Mouse (Mus musculus): Measurements from ENCODE around the gene Clrn1. TPM values are rescaled to one million over a fixed set of nuclear protein-coding genes. Genes with fewer than 3 reads are reported as not detected.

Gene Clrn1
- polyA plus RNA-seq, 1 experiment from 2014 or later, result not detected

GRCm38 (mm10) chr3:58817337-58817736 lies 67.8 kb downstream of the Clrn1 start:
- no peaks in the 10 kb centered on the region for H3K9me3 ChIP-seq (replicated peaks; ENCODE audit: control insufficient read depth, low read length)
- H3K36me3 ChIP-seq (ENCODE audit: control insufficient read depth, insufficient read depth), result no peaks in the 10 kb centered on the region
- H3K4me1 ChIP-seq (ENCODE audit: control insufficient read depth, low read depth, low read length), result no peaks in the 10 kb centered on the region
- H3K9ac ChIP-seq (ENCODE audit: low read depth, low read length), result no peak overlapping the region
- 55% methylated on average over 6 of the region's 6 CpGs for WGBS (ENCODE audit: insufficient replicate concordance)
- no peaks in the 10 kb centered on the region for H3K27me3 ChIP-seq (ENCODE audit: control insufficient read depth, insufficient read depth, low read depth, low read length)
- no peak overlapping the region for H3K27ac ChIP-seq (ENCODE audit: low read length)
- H3K4me2 ChIP-seq (ENCODE audit: low read depth, low read length), result no peak overlapping the region
- H3K4me3 ChIP-seq (ENCODE audit: low read depth, low read length), result no peak overlapping the region
- no peak for ATAC-seq (ENCODE audit: low read depth)

GRCm38 (mm10) chr3:58814191-58814590 lies 70.9 kb downstream of the Clrn1 start:
- Histone ChIP-seq H3K27me3 (ENCODE audit: control insufficient read depth, insufficient read depth, low read depth, low read length) (no peaks in the 10 kb centered on the region), H3K9me3 (replicated peaks; ENCODE audit: control insufficient read depth, low read length) (no peaks in the 10 kb centered on the region), H3K36me3 (ENCODE audit: control insufficient read depth, insufficient read depth) (no peaks in the 10 kb centered on the region), H3K4me2 (ENCODE audit: low read depth, low read length) (no peak overlapping the region), H3K27ac (ENCODE audit: low read length) (no peak overlapping the region), H3K9ac (ENCODE audit: low read depth, low read length) (no peak overlapping the region), H3K4me3 (ENCODE audit: low read depth, low read length) (no peak overlapping the region), H3K4me1 (ENCODE audit: control insufficient read depth, low read depth, low read length) (no peaks in the 10 kb centered on the region)
- no peak for ATAC-seq (ENCODE audit: low read depth)
- WGBS (ENCODE audit: insufficient replicate concordance), result 75% methylated on average over 3 of the region's 3 CpGs

- Histone ChIP-seq H3K4me2 (ENCODE audit: low read depth, low read length) (no peak overlapping the region), H3K36me3 (ENCODE audit: control insufficient read depth, insufficient read depth) (no peaks in the 10 kb centered on the region), H3K27me3 (ENCODE audit: control insufficient read depth, insufficient read depth, low read depth, low read length) (no peaks in the 10 kb centered on the region), H3K9ac (ENCODE audit: low read depth, low read length) (no peak overlapping the region), H3K9me3 (replicated peaks; ENCODE audit: control insufficient read depth, low read length) (no peaks in the 10 kb centered on the region), H3K4me1 (ENCODE audit: control insufficient read depth, low read depth, low read length) (no peaks in the 10 kb centered on the region), H3K4me3 (ENCODE audit: low read depth, low read length) (no peak overlapping the region), H3K27ac (ENCODE audit: low read length) (no peak overlapping the region)
- 47% methylated on average over 11 of the region's 11 CpGs for WGBS (ENCODE audit: insufficient replicate concordance)
- ATAC-seq (ENCODE audit: low read depth), result no peak
These were observed 74.8 kb downstream of the Clrn1 start for GRCm38 (mm10) chr3:58810353-58810752.

DNA sequence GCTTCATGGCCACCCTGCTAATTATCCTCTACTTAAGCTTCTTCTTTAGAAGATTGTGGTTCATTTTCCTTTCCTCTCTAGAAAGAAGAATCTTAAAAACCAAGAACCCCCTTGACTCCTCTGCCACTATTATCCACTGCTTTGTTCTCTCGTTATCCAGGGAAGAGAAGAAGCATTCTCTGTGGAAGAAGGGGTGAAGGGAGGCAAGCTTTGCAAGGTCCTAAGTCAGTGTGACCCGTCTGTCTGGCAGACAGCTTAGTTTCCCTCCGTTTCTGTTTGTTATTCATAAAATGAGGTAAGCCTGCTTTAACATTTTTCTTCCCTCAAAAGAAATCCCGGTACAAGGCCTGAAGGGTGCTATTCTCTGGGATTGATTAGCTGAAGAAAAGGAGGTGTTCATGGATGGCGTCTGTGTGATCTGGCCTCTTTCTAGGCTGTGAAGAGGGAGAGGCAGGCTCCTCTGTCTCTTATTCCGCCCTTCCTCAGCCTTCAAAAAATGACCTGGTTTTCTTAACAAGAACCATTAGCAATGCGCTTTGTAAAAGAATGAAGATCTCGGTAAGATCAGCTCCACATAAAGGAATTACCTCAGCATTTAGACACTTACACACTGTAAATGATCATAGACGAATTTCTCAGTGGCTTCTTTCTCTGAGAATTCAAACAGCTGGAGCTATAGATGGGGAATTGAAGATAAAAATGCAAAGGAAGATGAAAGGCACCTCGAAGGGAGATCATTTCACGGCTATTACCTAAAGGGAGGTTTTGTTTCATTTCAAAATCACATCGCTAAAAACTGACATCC lies 75.8 kb downstream of the Clrn1 start:
- H3K9me3 ChIP-seq (replicated peaks; ENCODE audit: control insufficient read depth, low read length), result no peaks in the 10 kb centered on the region
- ATAC-seq (ENCODE audit: low read depth), result no peak
- no peaks in the 10 kb centered on the region for H3K36me3 ChIP-seq (ENCODE audit: control insufficient read depth, insufficient read depth)
- no peaks in the 10 kb centered on the region for H3K27me3 ChIP-seq (ENCODE audit: control insufficient read depth, insufficient read depth, low read depth, low read length)
- H3K4me2 ChIP-seq (ENCODE audit: low read depth, low read length), result no peak overlapping the region
- no peak overlapping the region for H3K9ac ChIP-seq (ENCODE audit: low read depth, low read length)
- no peaks in the 10 kb centered on the region for H3K4me1 ChIP-seq (ENCODE audit: control insufficient read depth, low read depth, low read length)
- no peak overlapping the region for H3K4me3 ChIP-seq (ENCODE audit: low read depth, low read length)
- 58% methylated on average over 12 of the region's 12 CpGs for WGBS (ENCODE audit: insufficient replicate concordance)
- H3K27ac ChIP-seq (ENCODE audit: low read length), result no peak overlapping the region

DNA sequence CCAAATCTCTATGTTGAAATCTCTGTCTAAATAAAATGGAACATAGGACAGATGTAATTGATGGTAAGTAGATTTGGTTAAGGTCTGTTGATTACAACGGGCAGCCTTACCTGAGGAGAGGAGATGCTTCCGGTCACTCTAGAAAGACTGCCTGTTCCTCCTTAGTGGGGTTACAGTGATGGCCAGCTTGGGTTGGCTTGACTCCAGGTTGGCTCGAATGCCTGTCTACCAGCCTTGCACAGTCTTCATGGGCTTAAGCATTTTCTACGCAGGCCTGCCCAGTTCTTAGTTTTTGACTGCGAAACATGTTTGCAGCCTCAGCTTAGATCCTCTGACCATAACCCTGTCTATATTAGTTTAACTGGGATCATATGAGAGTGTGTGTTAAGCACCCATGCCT lies 76.5 kb downstream of the Clrn1 start:
- H3K27me3 ChIP-seq (ENCODE audit: control insufficient read depth, insufficient read depth, low read depth, low read length), result no peaks in the 10 kb centered on the region
- no peak overlapping the region for H3K9ac ChIP-seq (ENCODE audit: low read depth, low read length)
- no peak overlapping the region for H3K4me2 ChIP-seq (ENCODE audit: low read depth, low read length)
- H3K27ac ChIP-seq (ENCODE audit: low read length), result no peak overlapping the region
- no peaks in the 10 kb centered on the region for H3K36me3 ChIP-seq (ENCODE audit: control insufficient read depth, insufficient read depth)
- no peaks in the 10 kb centered on the region for H3K9me3 ChIP-seq (replicated peaks; ENCODE audit: control insufficient read depth, low read length)
- 75% methylated on average over 5 of the region's 5 CpGs for WGBS (ENCODE audit: insufficient replicate concordance)
- H3K4me1 ChIP-seq (ENCODE audit: control insufficient read depth, low read depth, low read length), result no peaks in the 10 kb centered on the region
- no peak overlapping the region for H3K4me3 ChIP-seq (ENCODE audit: low read depth, low read length)
- no peak for ATAC-seq (ENCODE audit: low read depth)

GRCm38 (mm10) chr3:58804745-58805144 lies 80.4 kb downstream of the Clrn1 start:
- Histone ChIP-seq H3K9me3 (replicated peaks; ENCODE audit: control insufficient read depth, low read length) (no peaks in the 10 kb centered on the region), H3K27me3 (ENCODE audit: control insufficient read depth, insufficient read depth, low read depth, low read length) (no peaks in the 10 kb centered on the region), H3K9ac (ENCODE audit: low read depth, low read length) (no peak overlapping the region), H3K4me1 (ENCODE audit: control insufficient read depth, low read depth, low read length) (no peaks in the 10 kb centered on the region), H3K27ac (ENCODE audit: low read length) (no peak overlapping the region), H3K4me3 (ENCODE audit: low read depth, low read length) (no peak overlapping the region), H3K36me3 (ENCODE audit: control insufficient read depth, insufficient read depth) (no peaks in the 10 kb centered on the region), H3K4me2 (ENCODE audit: low read depth, low read length) (no peak overlapping the region)
- WGBS (ENCODE audit: insufficient replicate concordance), result 62% methylated on average over 6 of the region's 6 CpGs
- no peak for ATAC-seq (ENCODE audit: low read depth)

DNA sequence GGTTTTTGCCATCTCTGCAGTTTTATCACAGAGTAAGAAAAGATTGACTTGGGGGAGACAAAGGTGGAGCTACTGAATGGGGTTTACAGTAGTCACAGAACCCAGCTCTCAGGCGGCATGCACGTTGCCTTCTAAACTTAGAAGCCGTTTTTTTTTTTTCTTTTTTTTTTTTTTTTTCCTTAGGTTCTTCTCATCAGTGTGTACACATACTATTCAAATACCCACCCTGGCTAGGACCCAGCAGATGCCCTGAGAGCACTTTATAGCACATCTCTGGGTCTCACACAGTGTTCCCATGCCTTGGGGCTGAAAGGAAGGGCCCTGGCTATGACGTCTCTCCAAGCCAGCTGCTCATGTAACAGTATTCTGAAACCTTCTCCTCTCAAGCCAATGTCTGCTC lies 86.5 kb downstream of the Clrn1 start:
- Histone ChIP-seq H3K36me3 (ENCODE audit: control insufficient read depth, insufficient read depth) (no peaks in the 10 kb centered on the region), H3K9me3 (replicated peaks; ENCODE audit: control insufficient read depth, low read length) (no peaks in the 10 kb centered on the region), H3K27ac (ENCODE audit: low read length) (no peak overlapping the region), H3K4me1 (ENCODE audit: control insufficient read depth, low read depth, low read length) (no peaks in the 10 kb centered on the region), H3K27me3 (ENCODE audit: control insufficient read depth, insufficient read depth, low read depth, low read length) (no peaks in the 10 kb centered on the region), H3K4me2 (ENCODE audit: low read depth, low read length) (no peak overlapping the region), H3K9ac (ENCODE audit: low read depth, low read length) (no peak overlapping the region), H3K4me3 (ENCODE audit: low read depth, low read length) (no peak overlapping the region)
- WGBS (ENCODE audit: insufficient replicate concordance), result 55% methylated on average over 4 of the region's 4 CpGs
- ATAC-seq (ENCODE audit: low read depth), result no peak

GRCm38 (mm10) chr3:58798245-58798644 lies 86.9 kb downstream of the Clrn1 start:
- no peak for ATAC-seq (ENCODE audit: low read depth)
- 68% methylated on average over 8 of the region's 8 CpGs for WGBS (ENCODE audit: insufficient replicate concordance)
- H3K4me1 ChIP-seq (ENCODE audit: control insufficient read depth, low read depth, low read length), result no peaks in the 10 kb centered on the region

More at GRCm38 (mm10) chr3:58798245-58798644, 86.9 kb downstream of the Clrn1 start:
- Histone ChIP-seq H3K27ac (ENCODE audit: low read length) (no peak overlapping the region), H3K4me3 (ENCODE audit: low read depth, low read length) (no peak overlapping the region), H3K36me3 (ENCODE audit: control insufficient read depth, insufficient read depth) (no peaks in the 10 kb centered on the region), H3K4me2 (ENCODE audit: low read depth, low read length) (no peak overlapping the region), H3K27me3 (ENCODE audit: control insufficient read depth, insufficient read depth, low read depth, low read length) (no peaks in the 10 kb centered on the region), H3K9me3 (replicated peaks; ENCODE audit: control insufficient read depth, low read length) (no peaks in the 10 kb centered on the region), H3K9ac (ENCODE audit: low read depth, low read length) (no peak overlapping the region)
